Mouse (Mus musculus): ENCODE data around the gene Olfr641.

- no peak for TF ChIP-seq CTCF (conservative IDR thresholded peaks at IDR 0.05 in 1 of 2, IDR thresholded peaks at IDR 0.05 in 1 of 2; ENCODE audit: low read depth in 2 of 2, low read length in 2 of 2)
- TF ChIP-seq ZNF384 (IDR thresholded peaks at IDR 0.05; ENCODE audit: low read depth, low read length) = no peak
- no peak for TF ChIP-seq POLR2AphosphoS2 (IDR thresholded peaks at IDR 0.05; ENCODE audit: low read depth, low read length)
- no peak for TF ChIP-seq POLR2A (IDR thresholded peaks at IDR 0.05; ENCODE audit: low read depth, low read length)
- TF ChIP-seq MEF2A (IDR thresholded peaks at IDR 0.05; ENCODE audit: borderline replicate concordance, low read depth, low read length) = no peak
- no peak for TF ChIP-seq EP300 (IDR thresholded peaks at IDR 0.05; ENCODE audit: low read length)
- no peak for TF ChIP-seq USF2 (conservative IDR thresholded peaks at IDR 0.05; ENCODE audit: low read depth, low read length)
Observed at GRCm38 (mm10) chr7:104085365-104085764, 50.1 kb downstream of the Olfr641 start, which contains the start of gene Olfr645.
